Mouse (Mus musculus): ENCODE measurements around the gene Gm8439.

- TF ChIP-seq CTCF (IDR thresholded peaks at IDR 0.05; ENCODE audit: borderline replicate concordance, insufficient read depth, low read length) (no peak), POLR2A (IDR thresholded peaks at IDR 0.05; ENCODE audit: low read depth, low read length) (no peak)
Observed at GRCm38 (mm10) chr4:120571691-120572090, 16.9 kb upstream of the Gm8439 start.
